Mouse (Mus musculus) testis, adult 2 months (tissue): ENCODE measurements around the gene A930017K11Rik.

Source experiments
- CTCF ChIP-seq: fragments of 200-500 bp; IDR thresholded peaks from 2 replicates; pipeline ENCODE4 v1.5.1; 2012; ENCODE audit warnings: low read depth, mild to moderate bottlenecking, inconsistent platforms, low read length, moderate library complexity; ENCODE audit not compliant: control insufficient read depth, insufficient read depth, insufficient replicate concordance
- POLR2A ChIP-seq: fragments of 200-500 bp; IDR thresholded peaks from 2 replicates; pipeline ENCODE4 v1.6.1; 2012; ENCODE audit warnings: low read depth, mild to moderate bottlenecking, inconsistent platforms, low read length, moderate library complexity; ENCODE audit not compliant: control insufficient read depth

DNA sequence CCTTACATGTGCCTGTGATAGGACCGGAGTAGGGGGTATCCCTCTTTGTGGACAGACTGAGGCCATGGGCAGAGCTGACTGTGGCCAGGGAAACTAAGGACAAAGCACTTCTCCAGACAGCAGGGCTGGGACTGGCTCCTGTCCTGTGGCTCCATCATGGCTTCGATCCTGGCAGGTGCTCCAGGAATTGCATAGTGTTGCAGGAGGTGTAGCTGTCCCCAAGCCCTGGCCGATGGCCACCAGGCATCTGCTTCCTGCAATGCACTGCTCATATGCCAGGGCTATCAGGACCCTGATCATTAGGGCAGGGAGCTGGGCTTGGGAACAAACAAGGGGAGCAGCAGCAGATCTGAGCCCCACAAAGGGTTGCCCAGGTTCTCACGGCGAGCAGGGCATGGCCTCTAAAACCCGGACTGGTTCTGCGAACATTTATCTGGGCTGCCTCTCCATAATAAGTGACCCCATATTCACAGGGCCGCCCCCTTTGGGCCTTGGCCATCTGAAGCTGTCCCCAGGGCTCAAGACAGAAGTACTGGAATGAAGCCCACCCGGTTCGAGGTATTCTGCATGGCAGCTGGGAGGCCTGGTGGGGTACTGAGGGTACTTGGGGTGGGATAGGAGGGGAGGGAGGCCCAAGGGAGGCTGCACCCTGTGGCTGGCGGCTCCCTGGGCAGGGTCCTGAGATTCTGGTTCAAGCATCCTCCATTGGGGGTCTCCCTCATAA is 6.6 kb upstream of the A930017K11Rik start:
- no peak for TF ChIP-seq POLR2A
- TF ChIP-seq CTCF: no peak
